Mouse (Mus musculus): Measurements from ENCODE around the gene Sh3d19. TPM values are rescaled to one million over a fixed set of nuclear protein-coding genes. Genes with fewer than 3 reads are reported as not detected.
A peak's percentile ranks its signal among the peaks of the same experiment; 100 is the strongest.
"Not testable (repeated sequence)": the region's sequence is repeated elsewhere in the genome, so short reads cannot be mapped to it uniquely, and the experiment has no call there.

Gene Sh3d19
- polyA plus RNA-seq, 1 experiment from 2014 or later, result 20.3 TPM

DNA sequence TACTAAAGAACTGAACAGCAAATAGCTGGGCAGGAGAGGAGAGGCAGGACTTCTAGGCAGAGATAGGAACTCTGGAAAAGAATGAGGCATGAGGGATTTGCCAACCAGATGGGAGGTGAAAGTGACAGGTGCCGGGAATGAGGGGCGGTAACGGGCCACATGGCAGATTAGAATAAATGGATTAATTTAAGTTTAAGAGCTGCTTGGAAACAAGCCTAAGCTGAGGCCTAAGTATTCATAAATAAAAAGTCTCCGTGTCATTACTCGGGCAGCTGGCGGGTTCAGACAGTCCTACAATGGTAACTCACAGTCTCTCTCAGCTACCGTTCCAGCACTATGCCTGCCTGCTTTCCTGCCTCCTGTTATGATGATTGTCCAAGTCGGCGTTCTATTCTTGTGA lies 15.6 kb upstream of the Sh3d19 start:
- Histone ChIP-seq H3K27me3 (ENCODE audit: low read depth, poor library complexity, severe bottlenecking) (no peaks in the 10 kb centered on the region), H3K4me3 (no peak overlapping the region), H3K27ac (no peak overlapping the region), H3K9me3 (replicated peaks) (no peaks in the 10 kb centered on the region), H3K36me3 (no peaks in the 10 kb centered on the region), H3K4me1 (no peaks in the 10 kb centered on the region)
- 92% methylated on average over 9 of the region's 9 CpGs for WGBS
- no peak for DNase-seq (ENCODE audit: low spot score)

DNA sequence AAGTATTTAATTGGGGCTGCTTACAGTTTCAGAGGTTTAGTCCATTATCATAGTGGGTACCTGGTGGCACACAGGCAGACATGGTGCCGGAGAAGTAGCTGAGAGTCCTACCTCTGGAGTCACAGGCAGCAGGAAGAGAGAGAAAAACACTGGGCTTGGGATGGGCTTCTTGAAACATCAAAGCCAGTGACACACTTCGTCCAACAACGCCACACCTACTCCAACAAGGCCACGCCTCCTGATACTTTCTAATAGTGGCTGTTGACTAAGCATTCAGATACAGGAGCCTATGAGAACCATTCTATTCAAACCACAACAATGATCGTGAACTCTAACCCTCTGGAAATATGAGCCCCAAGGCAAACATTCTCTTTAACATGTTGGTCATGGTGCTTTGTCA lies 15.2 kb upstream of the Sh3d19 start:
- H3K4me1 ChIP-seq, result no peaks in the 10 kb centered on the region
- H3K27ac ChIP-seq, result no peak overlapping the region
- no peak overlapping the region for H3K4me3 ChIP-seq
- H3K36me3 ChIP-seq, result no peaks in the 10 kb centered on the region
- 93% methylated on average over 5 of the region's 5 CpGs for WGBS
- H3K27me3 ChIP-seq (ENCODE audit: low read depth, poor library complexity, severe bottlenecking), result no peaks in the 10 kb centered on the region
- H3K9me3 ChIP-seq (replicated peaks), result no peaks in the 10 kb centered on the region
- no peak for DNase-seq (ENCODE audit: low spot score)

DNA sequence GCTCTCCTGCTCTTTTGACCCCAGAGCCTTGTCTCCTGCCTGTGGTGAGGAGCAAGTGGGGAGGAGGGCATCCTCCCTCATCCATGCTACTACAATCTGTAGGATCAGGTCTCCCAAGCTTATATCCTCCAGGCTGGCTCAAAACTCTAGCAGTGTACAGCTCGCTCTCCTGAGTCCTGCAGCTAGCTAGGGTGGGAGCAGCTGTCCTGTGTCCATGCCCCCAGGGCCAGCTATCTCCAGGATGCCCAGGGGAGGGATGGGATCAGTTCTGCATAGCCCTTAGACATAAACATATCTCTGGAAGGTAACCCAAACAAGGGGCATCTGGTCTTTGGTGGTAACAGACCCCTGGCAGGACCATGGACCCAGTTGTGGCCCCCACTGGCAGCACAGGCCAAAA lies 11.2 kb upstream of the Sh3d19 start:
- no peak for DNase-seq (ENCODE audit: low spot score)
- WGBS, result 89% methylated on average over 1 of the region's 1 CpGs
- no peaks in the 10 kb centered on the region for H3K9me3 ChIP-seq (replicated peaks)

GRCm38 (mm10) chr3:85961134-85961533 lies 9.8 kb upstream of the Sh3d19 start:
- H3K9me3 ChIP-seq (replicated peaks), result no peaks in the 10 kb centered on the region
- DNase-seq (ENCODE audit: low spot score), result no peak
- no peak overlapping the region for H3K27ac ChIP-seq
- WGBS, result 14% methylated on average over 5 of the region's 5 CpGs
- H3K27me3 ChIP-seq (ENCODE audit: low read depth, poor library complexity, severe bottlenecking), result no peaks in the 10 kb centered on the region
- H3K36me3 ChIP-seq, result no peaks in the 10 kb centered on the region
- H3K4me1 ChIP-seq, result no peaks in the 10 kb centered on the region
- H3K4me3 ChIP-seq, result no peak overlapping the region

More for the DNA sequence above, 11.2 kb upstream of the Sh3d19 start:
- Histone ChIP-seq H3K4me3 (no peak overlapping the region), H3K36me3 (no peaks in the 10 kb centered on the region), H3K4me1 (no peaks in the 10 kb centered on the region), H3K27me3 (ENCODE audit: low read depth, poor library complexity, severe bottlenecking) (no peaks in the 10 kb centered on the region), H3K27ac (no peak overlapping the region)

GRCm38 (mm10) chr3:85965479-85965878 lies 5.4 kb upstream of the Sh3d19 start:
- no peak overlapping the region for H3K27ac ChIP-seq
- peaks cover 16% of the 10 kb centered on the region for H3K4me1 ChIP-seq
- H3K9me3 ChIP-seq (replicated peaks), result no peaks in the 10 kb centered on the region
- DNase-seq (ENCODE audit: low spot score), result no peak
- WGBS, result 90% methylated on average over 4 of the region's 4 CpGs
- no peak overlapping the region for H3K4me3 ChIP-seq
- H3K36me3 ChIP-seq, result no peaks in the 10 kb centered on the region
- no peaks in the 10 kb centered on the region for H3K27me3 ChIP-seq (ENCODE audit: low read depth, poor library complexity, severe bottlenecking)

- Histone ChIP-seq H3K4me1 (peaks cover 41% of the 10 kb centered on the region), H3K9me3 (replicated peaks) (no peaks in the 10 kb centered on the region), H3K4me3 (no peak overlapping the region), H3K27me3 (ENCODE audit: low read depth, poor library complexity, severe bottlenecking) (no peaks in the 10 kb centered on the region), H3K27ac (no peak overlapping the region), H3K36me3 (no peaks in the 10 kb centered on the region)
- 93% methylated on average over 8 of the region's 8 CpGs for WGBS
- DNase-seq (ENCODE audit: low spot score), result no peak
These were observed 1.9 kb upstream of the Sh3d19 start for GRCm38 (mm10) chr3:85969040-85969439.

- H3K4me1 ChIP-seq, result peaks cover 37% of the 10 kb centered on the region
- H3K27me3 ChIP-seq (ENCODE audit: low read depth, poor library complexity, severe bottlenecking), result no peaks in the 10 kb centered on the region
- H3K36me3 ChIP-seq, result no peaks in the 10 kb centered on the region
- whole genome bisulfite sequencing, result 1% methylated on average over 13 of the region's 13 CpGs
- H3K9me3 ChIP-seq (replicated peaks), result no peaks in the 10 kb centered on the region
- peak; percentile 49 for DNase-seq (ENCODE audit: low spot score)
- H3K27ac ChIP-seq, result peak overlapping the region; percentile 96
- H3K4me3 ChIP-seq, result peak overlapping the region; percentile 92
These were observed 678 bp downstream of the Sh3d19 start for GRCm38 (mm10) chr3:85971599-85971975.

GRCm38 (mm10) chr3:85973376-85974140 lies 2.6 kb downstream of the Sh3d19 start:
- 91% methylated on average over 10 of the region's 10 CpGs for WGBS
- DNase-seq (ENCODE audit: low spot score), result no peak
- Histone ChIP-seq H3K9me3 (replicated peaks) (no peaks in the 10 kb centered on the region), H3K4me1 (peaks cover 41% of the 10 kb centered on the region), H3K36me3 (no peaks in the 10 kb centered on the region), H3K27me3 (ENCODE audit: low read depth, poor library complexity, severe bottlenecking) (no peaks in the 10 kb centered on the region), H3K4me3 (no peak overlapping the region), H3K27ac (no peak overlapping the region)

- no peak for DNase-seq (ENCODE audit: low spot score)
- no peak overlapping the region for H3K4me3 ChIP-seq
- no peak overlapping the region for H3K27ac ChIP-seq
- peaks cover 44% of the 10 kb centered on the region for H3K4me1 ChIP-seq
- WGBS, result 54% methylated on average over 4 of the region's 4 CpGs
- no peaks in the 10 kb centered on the region for H3K9me3 ChIP-seq (replicated peaks)
- no peaks in the 10 kb centered on the region for H3K36me3 ChIP-seq
- no peaks in the 10 kb centered on the region for H3K27me3 ChIP-seq (ENCODE audit: low read depth, poor library complexity, severe bottlenecking)
These were observed 3.5 kb downstream of the Sh3d19 start for GRCm38 (mm10) chr3:85974451-85974850.

DNA sequence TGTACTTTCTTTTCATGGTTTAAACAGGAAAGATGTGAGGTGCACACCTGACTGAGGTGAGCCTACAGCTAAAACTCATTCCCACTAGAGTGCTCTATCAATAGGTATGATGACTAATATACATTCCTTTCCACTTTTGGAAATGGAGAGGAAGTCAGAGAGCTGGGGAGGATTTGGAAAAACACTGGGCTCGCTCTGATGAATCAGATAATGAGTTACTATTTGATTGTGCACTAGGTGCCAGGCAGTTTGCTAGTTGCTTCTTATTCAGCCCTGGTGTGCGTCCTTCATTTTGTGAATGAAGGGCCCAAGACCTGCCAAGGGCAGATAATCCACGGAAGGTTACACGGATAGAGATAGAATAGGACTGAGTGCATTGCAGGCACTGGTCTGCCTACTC lies 9.1 kb downstream of the Sh3d19 start:
- no peak overlapping the region for H3K27ac ChIP-seq
- no peak for DNase-seq (ENCODE audit: low spot score)
- H3K27me3 ChIP-seq (ENCODE audit: low read depth, poor library complexity, severe bottlenecking), result no peaks in the 10 kb centered on the region
- no peak overlapping the region for H3K4me3 ChIP-seq
- H3K9me3 ChIP-seq (replicated peaks), result no peaks in the 10 kb centered on the region
- 89% methylated on average over 4 of the region's 4 CpGs for WGBS
- H3K36me3 ChIP-seq, result 0 out of 2 replicates have a peak, but pooled peaks cover 2% of the 10 kb centered on the region
- H3K4me1 ChIP-seq, result peaks cover 10% of the 10 kb centered on the region

DNA sequence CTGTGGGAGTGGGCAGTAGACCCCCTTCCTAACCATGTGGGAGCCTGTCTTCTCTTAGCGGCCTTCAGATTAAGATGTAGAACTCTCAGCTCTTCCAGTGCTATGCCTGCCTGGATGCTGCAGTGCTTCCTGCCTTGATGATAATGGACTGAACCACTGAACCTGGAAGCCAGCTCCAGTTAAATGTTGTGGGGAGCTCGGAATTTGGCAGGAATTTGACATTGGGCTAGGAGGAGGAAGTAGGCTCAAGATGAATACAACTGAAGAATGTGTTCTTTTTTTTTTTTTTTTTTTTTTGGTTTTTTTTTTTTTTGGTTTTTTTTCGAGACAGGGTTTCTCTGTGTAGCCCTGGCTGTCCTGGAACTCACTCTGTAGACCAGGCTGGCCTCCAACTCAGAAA lies 10.9 kb downstream of the Sh3d19 start:
- H3K36me3 ChIP-seq; DNase-seq (ENCODE audit: low spot score); H3K27me3 ChIP-seq (ENCODE audit: low read depth, poor library complexity, severe bottlenecking); H3K4me3 ChIP-seq; H3K27ac ChIP-seq; H3K9me3 ChIP-seq (replicated peaks): not testable (repeated sequence)
- WGBS, result 85% methylated on average over 3 of the region's 3 CpGs
- H3K4me1 ChIP-seq, result peaks cover 10% of the 10 kb centered on the region

DNA sequence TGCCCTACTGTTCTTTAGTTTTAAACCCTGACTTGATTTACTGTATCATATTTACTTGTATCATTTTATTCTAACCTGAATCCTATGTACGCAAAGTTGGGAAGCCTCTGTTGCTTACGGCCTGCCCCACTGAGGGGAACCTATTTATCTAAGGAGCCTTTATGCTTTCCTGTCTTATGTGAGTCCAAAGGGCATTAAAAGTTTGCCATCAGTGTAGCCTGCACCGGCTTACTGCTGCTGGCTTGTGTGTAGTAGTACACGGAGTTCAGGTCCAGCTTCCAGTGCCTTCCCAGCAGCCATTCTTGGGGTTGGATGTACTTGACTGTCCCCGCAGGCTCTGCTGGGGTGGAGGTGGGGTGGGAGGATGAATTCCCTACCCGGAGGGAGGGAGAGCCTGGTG lies 13.6 kb downstream of the Sh3d19 start:
- DNase-seq (ENCODE audit: low spot score), result no peak
- H3K27ac ChIP-seq, result no peak overlapping the region
- H3K4me1 ChIP-seq, result no peaks in the 10 kb centered on the region
- H3K4me3 ChIP-seq, result no peak overlapping the region
- peaks cover 13% of the 10 kb centered on the region for H3K36me3 ChIP-seq
- WGBS, result 95% methylated on average over 6 of the region's 6 CpGs
- H3K9me3 ChIP-seq (replicated peaks), result no peaks in the 10 kb centered on the region
- H3K27me3 ChIP-seq (ENCODE audit: low read depth, poor library complexity, severe bottlenecking), result no peaks in the 10 kb centered on the region

DNA sequence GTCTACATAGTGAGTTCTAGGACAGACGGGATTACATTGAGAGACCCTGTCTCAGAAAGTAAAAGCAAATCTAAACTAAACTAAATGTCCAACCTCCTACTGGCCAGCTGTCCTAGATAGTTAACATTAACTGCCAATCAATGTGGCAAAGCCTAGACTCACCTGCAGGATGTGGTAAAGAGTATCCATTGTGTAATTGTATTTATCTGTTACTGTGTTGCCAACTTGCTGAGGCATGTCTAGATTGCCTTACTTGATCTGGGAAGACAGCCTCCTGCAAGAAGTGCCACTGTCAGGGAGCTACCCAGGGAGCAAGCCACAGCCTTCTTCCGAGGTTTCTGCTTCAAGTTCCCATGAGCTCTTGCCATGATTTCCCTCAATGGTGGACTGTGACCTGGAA lies 16.3 kb downstream of the Sh3d19 start:
- no peak overlapping the region for H3K27ac ChIP-seq
- no peaks in the 10 kb centered on the region for H3K9me3 ChIP-seq (replicated peaks)
- no peak for DNase-seq (ENCODE audit: low spot score)
- 91% methylated on average over 2 of the region's 2 CpGs for WGBS
- no peak overlapping the region for H3K4me3 ChIP-seq
- H3K36me3 ChIP-seq, result peaks cover 13% of the 10 kb centered on the region
- no peaks in the 10 kb centered on the region for H3K27me3 ChIP-seq (ENCODE audit: low read depth, poor library complexity, severe bottlenecking)
- H3K4me1 ChIP-seq, result peaks cover 8% of the 10 kb centered on the region; the same call in 1 of the 2 replicates

Measured in limb, embryonic 10.5 days (tissue).